Mouse (Mus musculus): Measurements from ENCODE around the gene Hrk. TPM values are rescaled to one million over a fixed set of nuclear protein-coding genes. Genes with fewer than 3 reads are reported as not detected.

Hrk gene
- total and polyA plus RNA-seq, 3 experiments, result not detected

- Histone ChIP-seq H3K4me2 (ENCODE audit: insufficient read depth, low read depth, poor library complexity, severe bottlenecking) (no peak overlapping the region), H3K79me2 (replicated peaks; ENCODE audit: control insufficient read depth, extremely low read depth, insufficient read depth, poor library complexity, severe bottlenecking) (0 out of 2 replicates have a peak, but pooled peaks cover 2% of the 10 kb centered on the region), H3K27ac (ENCODE audit: insufficient read depth, low read depth) (no peak overlapping the region), H3K36me3 (replicated peaks in 1 of 2; ENCODE audit: control insufficient read depth in 1 of 2, insufficient read depth in 1 of 2, low read length in 1 of 2) (peaks cover 46 to 98% of the 10 kb centered on the region in 2 experiments), H3K9me3 (replicated peaks; ENCODE audit: low read length) (no peaks in the 10 kb centered on the region), H3K9ac (ENCODE audit: insufficient read depth, low read depth) (no peak overlapping the region), H3K4me1 (ENCODE audit: control insufficient read depth in 1 of 2, insufficient read depth in 2 of 2) (peaks cover 0 to 10% of the 10 kb centered on the region in 2 experiments; a peak in 2 of 4 replicates), H3K27me3 (replicated peaks) (no peaks in the 10 kb centered on the region), H3K4me3 (replicated peaks in 1 of 3; ENCODE audit: low read depth in 2 of 3, low read length in 2 of 3, poor library complexity in 1 of 3) (no peak overlapping the region)
- in situ Hi-C loops (cut with MboI; ENCODE audit: low pct_ligation_motif_present, low pct_unique_long_range_greater_than_20kb, low sequenced_read_pairs), result no loop called here
- no peak for DNase-seq (ENCODE audit: extremely low read depth)
- dilution Hi-C loops (cut with MboI; ENCODE audit: extremely low pct_ligation_motif_present, extremely low pct_unique_long_range_greater_than_20kb, low sequenced_read_pairs), result no loop called here
- TF ChIP-seq UBTF (IDR thresholded peaks at IDR 0.05; ENCODE audit: low read depth, low read length) (no peak), CHD2 (IDR thresholded peaks at IDR 0.05; ENCODE audit: low read length) (no peak), GABPA (IDR thresholded peaks at IDR 0.05; ENCODE audit: insufficient replicate concordance, low read depth, low read length) (no peak), E2F4 (IDR thresholded peaks at IDR 0.05; ENCODE audit: insufficient replicate concordance, low read depth, low read length) (no peak), POLR2AphosphoS2 (IDR thresholded peaks at IDR 0.05; ENCODE audit: low read depth, low read length) (no peak), ETS1 (conservative IDR thresholded peaks at IDR 0.05; ENCODE audit: low read depth, low read length) (no peak)
Observed at GRCm38 (mm10) chr5:118139630-118140029, 24.8 kb upstream of the Hrk start.

GRCm38 (mm10) chr5:118142471-118142870 lies 22.0 kb upstream of the Hrk start:
- Histone ChIP-seq H3K79me2 (replicated peaks; ENCODE audit: control insufficient read depth, extremely low read depth, insufficient read depth, poor library complexity, severe bottlenecking) (peaks cover 9% of the 10 kb centered on the region; the same call in 1 of the 2 replicates), H3K4me2 (ENCODE audit: insufficient read depth, low read depth, poor library complexity, severe bottlenecking) (no peak overlapping the region), H3K4me3 (replicated peaks in 1 of 3; ENCODE audit: low read depth in 2 of 3, low read length in 2 of 3, poor library complexity in 1 of 3) (no peak overlapping the region), H3K27ac (ENCODE audit: insufficient read depth, low read depth) (no peak overlapping the region), H3K27me3 (replicated peaks) (no peaks in the 10 kb centered on the region), H3K36me3 (replicated peaks in 1 of 2; ENCODE audit: control insufficient read depth in 1 of 2, insufficient read depth in 1 of 2, low read length in 1 of 2) (peaks cover 52 to 99% of the 10 kb centered on the region in 2 experiments), H3K4me1 (ENCODE audit: control insufficient read depth in 1 of 2, insufficient read depth in 2 of 2) (peaks cover 0 to 10% of the 10 kb centered on the region in 2 experiments; a peak in 2 of 4 replicates), H3K9me3 (replicated peaks; ENCODE audit: low read length) (no peaks in the 10 kb centered on the region), H3K9ac (ENCODE audit: insufficient read depth, low read depth) (no peak overlapping the region)
- dilution Hi-C loops (cut with MboI; ENCODE audit: extremely low pct_ligation_motif_present, extremely low pct_unique_long_range_greater_than_20kb, low sequenced_read_pairs) (no loop called here), in situ Hi-C loops (cut with MboI; ENCODE audit: low pct_ligation_motif_present, low pct_unique_long_range_greater_than_20kb, low sequenced_read_pairs) (no loop called here)
- TF ChIP-seq CTCF (conservative IDR thresholded peaks at IDR 0.05 in 1 of 2, IDR thresholded peaks at IDR 0.05 in 1 of 2; ENCODE audit: low read depth in 2 of 2, low read length in 2 of 2) (no peak), KAT2A (IDR thresholded peaks at IDR 0.05; ENCODE audit: insufficient replicate concordance, low read length) (no peak), BHLHE40 (IDR thresholded peaks at IDR 0.05; ENCODE audit: low read depth, low read length) (no peak), IRF4 (IDR thresholded peaks at IDR 0.05; ENCODE audit: low read depth, low read length) (no peak), TBP (conservative IDR thresholded peaks at IDR 0.05; ENCODE audit: low read depth, low read length) (no peak), GABPA (IDR thresholded peaks at IDR 0.05; ENCODE audit: insufficient replicate concordance, low read depth, low read length) (no peak), MAX (IDR thresholded peaks at IDR 0.05; ENCODE audit: low read length) (no peak), E2F4 (IDR thresholded peaks at IDR 0.05; ENCODE audit: insufficient replicate concordance, low read depth, low read length) (no peak), UBTF (IDR thresholded peaks at IDR 0.05; ENCODE audit: low read depth, low read length) (no peak), MEF2A (IDR thresholded peaks at IDR 0.05; ENCODE audit: borderline replicate concordance, low read depth, low read length) (no peak), RAD21 (IDR thresholded peaks at IDR 0.05; ENCODE audit: low read depth, low read length) (no peak), EP300 (IDR thresholded peaks at IDR 0.05; ENCODE audit: low read length) (no peak), ZMIZ1 (IDR thresholded peaks at IDR 0.05; ENCODE audit: low read depth, low read length) (no peak), MXI1 (IDR thresholded peaks at IDR 0.05; ENCODE audit: low read depth, low read length) (no peak), MYC (IDR thresholded peaks at IDR 0.05; ENCODE audit: low read depth, low read length) (no peak), ELF1 (IDR thresholded peaks at IDR 0.05; ENCODE audit: low read depth, low read length) (no peak), JUN (IDR thresholded peaks at IDR 0.05; ENCODE audit: insufficient read depth, low read depth, low read length) (no peak), ZNF384 (IDR thresholded peaks at IDR 0.05; ENCODE audit: low read depth, low read length) (no peak)
- no peak for DNase-seq (ENCODE audit: extremely low read depth)
